Mouse (Mus musculus): ENCODE measurements around the gene Car2.

Gene Car2

DNA sequence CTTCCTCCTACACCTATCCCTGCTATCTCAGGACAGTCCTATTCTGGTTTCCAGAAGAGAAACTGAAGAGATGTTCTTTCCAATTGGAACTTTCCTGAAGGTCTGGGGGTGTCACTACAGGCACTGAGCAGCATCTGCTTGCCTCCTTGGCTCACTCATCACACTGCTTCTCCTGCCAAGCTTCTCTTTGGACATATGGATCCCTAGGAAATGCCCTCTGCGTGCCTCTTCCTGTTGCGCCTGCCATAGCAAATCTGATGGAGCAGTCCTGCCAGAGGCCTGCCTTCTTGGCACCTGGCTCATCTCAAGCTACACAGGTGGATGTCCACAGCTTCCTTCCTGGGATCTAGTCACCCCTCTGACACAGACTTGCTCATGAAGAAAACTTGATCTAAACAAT, 64.0 kb downstream of the Car2 start:
- peak; percentile 83 for DNase-seq
